Mouse (Mus musculus): ENCODE results near the gene St6galnac4. TPM values are rescaled to one million over a fixed set of nuclear protein-coding genes. Genes with fewer than 3 reads are reported as not detected.
A peak's percentile ranks its signal among the peaks of the same experiment; 100 is the strongest.

Gene St6galnac4
- total RNA-seq, 2 experiments from 2014 or later = 40.4 to 44.8 TPM

GRCm38 (mm10) chr2:32599409-32599808 is 12.5 kb downstream of the St6galnac4 start, which contains the start of gene St6galnac6:
St6galnac6 (plus strand) TSS chr2:32599709.
- DNase-seq (ENCODE audit: low spot score in 2 of 2) = no peak

- DNase-seq (ENCODE audit: low spot score in 2 of 2) = no peak
These were observed 14.6 kb downstream of the St6galnac4 start for GRCm38 (mm10) chr2:32601417-32602065.

GRCm38 (mm10) chr2:32602600-32603054 is 15.7 kb downstream of the St6galnac4 start:
- peak; percentile 74 to 96 for DNase-seq (ENCODE audit: low spot score in 2 of 2)

GRCm38 (mm10) chr2:32604631-32605030 is 17.7 kb downstream of the St6galnac4 start:
- no peak for DNase-seq (ENCODE audit: low spot score in 2 of 2)

GRCm38 (mm10) chr2:32606161-32607142 is 19.6 kb downstream of the St6galnac4 start:
- DNase-seq (ENCODE audit: low spot score in 2 of 2) = peak; percentile 76 to 86

- DNase-seq (ENCODE audit: low spot score in 2 of 2) = no peak
These were observed 20.5 kb downstream of the St6galnac4 start for GRCm38 (mm10) chr2:32607262-32607947.

- no peak for DNase-seq (ENCODE audit: low spot score in 2 of 2)
These were observed 21.4 kb downstream of the St6galnac4 start for GRCm38 (mm10) chr2:32608141-32608777.

- DNase-seq (ENCODE audit: low spot score in 2 of 2) = no peak
These were observed 22.0 kb downstream of the St6galnac4 start for GRCm38 (mm10) chr2:32608778-32609435.

- DNase-seq (ENCODE audit: low spot score in 2 of 2) = peak in 1 of 2 experiments; percentile 69
These were observed 23.8 kb downstream of the St6galnac4 start for GRCm38 (mm10) chr2:32610610-32611229.

- no peak for DNase-seq (ENCODE audit: low spot score in 2 of 2)
These were observed 25.4 kb downstream of the St6galnac4 start for GRCm38 (mm10) chr2:32612274-32612673.

- DNase-seq (ENCODE audit: low spot score in 2 of 2) = no peak
These were observed 30.2 kb downstream of the St6galnac4 start for GRCm38 (mm10) chr2:32617109-32617508.

- DNase-seq (ENCODE audit: low spot score in 2 of 2) = no peak
These were observed 30.7 kb downstream of the St6galnac4 start for GRCm38 (mm10) chr2:32617601-32618000.

GRCm38 (mm10) chr2:32618051-32618450 is 31.2 kb downstream of the St6galnac4 start:
- DNase-seq (ENCODE audit: low spot score in 2 of 2) = no peak

GRCm38 (mm10) chr2:32620682-32621516 is 34.0 kb downstream of the St6galnac4 start:
- no peak for DNase-seq (ENCODE audit: low spot score in 2 of 2)

- DNase-seq (ENCODE audit: low spot score in 2 of 2) = no peak
These were observed 34.6 kb downstream of the St6galnac4 start, which contains the start of gene Ak1 for GRCm38 (mm10) chr2:32621517-32621859. Ak1 (plus strand) TSS chr2:32621758.

GRCm38 (mm10) chr2:32624111-32624748 is 37.3 kb downstream of the St6galnac4 start:
- DNase-seq (ENCODE audit: low spot score in 2 of 2) = no peak

- peak; percentile 92 to 94 for DNase-seq (ENCODE audit: low spot score in 2 of 2)
These were observed 38.4 kb downstream of the St6galnac4 start for GRCm38 (mm10) chr2:32625212-32625872.

Measured in layer of hippocampus, adult 18-20 months (tissue).